Mouse (Mus musculus) small intestine, adult 2 months (tissue): ENCODE measurements around the gene Bsdc1.

Source experiments
- CTCF ChIP-seq: fragments of 200-500 bp; IDR thresholded peaks from 2 replicates; pipeline ENCODE4 v1.5.1; 2012; ENCODE audit warnings: low read depth, mild to moderate bottlenecking, control low read depth, inconsistent platforms, low read length, moderate library complexity, mixed read lengths; ENCODE audit not compliant: insufficient replicate concordance, insufficient read length; ENCODE audit errors: extremely low read depth
- POLR2A ChIP-seq: fragments of 200-500 bp; IDR thresholded peaks from 2 replicates; pipeline ENCODE4 v1.6.1; 2012; ENCODE audit warnings: low read depth, mild to moderate bottlenecking, control low read depth, inconsistent platforms, low read length, moderate library complexity

DNA sequence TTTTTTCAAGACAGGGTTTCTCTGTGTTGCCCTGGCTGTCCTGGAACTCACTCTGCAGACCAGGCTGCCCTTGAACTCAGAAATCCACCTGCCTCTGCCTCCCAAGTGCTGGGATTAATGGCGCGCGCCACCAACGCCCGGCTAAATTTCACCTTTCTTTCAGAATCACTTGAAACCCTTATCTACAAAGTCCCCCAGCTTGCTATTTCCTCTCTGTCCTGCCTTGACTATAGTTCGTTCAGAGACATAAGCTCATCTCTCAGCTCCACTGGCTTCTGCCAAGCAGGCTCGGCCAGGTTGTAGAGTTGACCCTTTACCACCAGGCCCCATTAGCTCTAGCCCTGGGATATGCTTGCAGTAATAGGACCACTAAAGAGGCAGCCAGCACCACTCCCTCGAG lies 14.0 kb upstream of the Bsdc1 start:
- TF ChIP-seq POLR2A (no peak), CTCF (no peak)
